Mouse (Mus musculus) frontal cortex, postnatal 25 days (tissue): ENCODE results near the gene Pam.
"Not testable (repeated sequence)": the region's sequence is repeated elsewhere in the genome, so short reads cannot be mapped to it uniquely, and the experiment has no call there.

Experiments used
- DNase-seq, 2 experiments: peaks; one replicate each; pipeline ENCODE4 v3.0.0; 2022; ENCODE audit warnings: low spot score in 2 of 2

Gene Pam

DNA sequence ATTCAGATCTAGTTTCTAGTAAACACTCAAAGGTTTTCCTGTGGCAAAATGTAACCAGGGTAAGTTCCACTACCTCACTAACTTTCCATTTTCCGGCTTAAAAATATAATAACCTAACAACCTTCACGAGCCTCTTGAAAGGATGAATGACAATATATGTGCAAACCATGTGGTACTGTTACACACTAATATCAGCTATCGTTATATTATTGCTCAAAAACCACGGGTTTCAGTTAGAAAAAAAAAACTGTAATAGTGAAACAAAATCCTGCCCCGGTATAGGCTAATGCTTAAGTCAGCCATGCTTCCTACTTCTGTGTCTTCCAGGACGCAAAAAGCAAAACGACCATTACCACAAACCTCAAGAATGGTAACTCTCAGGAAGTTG lies 326.5 kb downstream of the Pam start:
- DNase-seq: no peak

- no peak for DNase-seq
These were observed 327.4 kb downstream of the Pam start for GRCm38 (mm10) chr1:97768089-97768488.

DNA sequence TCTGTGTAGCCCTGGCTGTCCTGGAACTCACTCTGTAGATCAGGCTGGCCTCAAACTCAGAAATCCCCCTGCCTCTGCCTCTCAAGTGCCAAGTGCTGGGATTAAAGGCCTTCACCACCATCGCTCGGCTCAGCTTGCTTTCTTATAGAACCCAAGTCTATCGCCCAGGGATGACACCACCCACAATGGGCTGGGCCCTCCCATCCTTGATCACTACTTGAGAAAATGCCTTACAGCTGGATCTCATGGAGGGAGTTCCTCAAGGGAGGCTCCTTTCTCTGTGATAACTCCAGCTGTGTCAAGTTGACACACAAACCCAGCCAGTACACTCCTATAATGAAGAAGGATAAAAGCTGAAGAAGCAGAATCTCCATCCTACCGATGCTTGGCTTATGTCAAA lies 329.7 kb downstream of the Pam start:
- not testable (repeated sequence) for DNase-seq

DNA sequence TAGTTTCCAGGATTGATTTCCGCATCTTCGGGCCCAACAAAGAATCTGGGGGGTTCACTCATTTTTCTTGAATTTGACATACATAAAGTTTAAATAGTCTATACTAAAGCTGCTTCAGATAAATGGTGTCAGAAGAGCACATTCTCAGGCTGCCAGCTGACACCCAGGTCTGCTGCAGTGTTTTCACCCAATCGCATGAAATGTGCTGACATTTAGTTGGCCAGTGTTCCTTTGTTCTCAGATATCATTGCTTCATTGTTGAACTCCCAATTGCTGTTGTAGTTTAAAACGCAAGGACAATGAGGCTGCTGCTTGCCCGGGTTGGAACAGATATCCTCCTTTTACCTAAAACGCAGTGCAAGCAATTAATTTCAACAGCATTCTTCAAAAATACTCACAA lies 334.0 kb downstream of the Pam start:
- no peak for DNase-seq

- DNase-seq: no peak
These were observed 334.8 kb downstream of the Pam start for GRCm38 (mm10) chr1:97760598-97760997.

GRCm38 (mm10) chr1:97759841-97760240 lies 335.6 kb downstream of the Pam start:
- no peak for DNase-seq

DNA sequence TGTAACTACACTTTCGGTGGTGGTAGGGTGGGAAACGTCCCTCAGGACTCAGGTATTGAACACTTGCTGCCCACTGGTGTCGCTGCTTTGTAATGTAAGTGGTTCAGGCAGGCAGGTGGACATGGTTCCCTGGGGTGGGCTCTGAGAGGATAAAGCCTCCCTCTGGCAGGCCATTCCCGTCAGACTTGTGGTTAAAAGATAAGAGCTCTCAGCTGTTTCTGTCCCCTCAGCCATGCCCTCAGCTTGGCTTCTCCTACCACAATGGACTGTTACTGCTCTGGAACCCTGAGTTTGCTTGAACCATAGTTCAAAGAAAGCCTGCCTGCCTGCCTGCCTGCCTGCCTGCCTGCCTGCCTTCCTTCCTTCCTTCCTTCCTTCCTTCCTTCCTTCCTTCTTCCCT lies 341.1 kb downstream of the Pam start:
- no peak for DNase-seq

DNA sequence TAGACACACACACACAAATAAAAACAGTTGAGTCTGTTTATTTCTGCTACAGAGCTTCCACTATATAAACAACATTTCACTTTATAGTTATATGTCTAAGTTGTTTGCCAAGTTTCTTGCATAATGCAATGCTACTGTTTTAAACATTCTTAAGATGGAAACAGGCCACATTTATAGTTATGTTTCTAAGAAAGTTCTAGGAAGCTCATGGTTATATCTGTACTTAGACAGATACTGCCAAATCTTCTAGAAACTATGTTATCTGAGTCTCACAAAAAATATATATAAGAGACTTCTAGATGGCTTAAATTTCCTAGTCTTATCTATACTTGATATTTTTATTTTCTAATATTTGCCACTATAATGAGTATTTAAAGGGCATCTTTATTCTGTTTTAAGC lies 342.2 kb downstream of the Pam start:
- no peak for DNase-seq

DNA sequence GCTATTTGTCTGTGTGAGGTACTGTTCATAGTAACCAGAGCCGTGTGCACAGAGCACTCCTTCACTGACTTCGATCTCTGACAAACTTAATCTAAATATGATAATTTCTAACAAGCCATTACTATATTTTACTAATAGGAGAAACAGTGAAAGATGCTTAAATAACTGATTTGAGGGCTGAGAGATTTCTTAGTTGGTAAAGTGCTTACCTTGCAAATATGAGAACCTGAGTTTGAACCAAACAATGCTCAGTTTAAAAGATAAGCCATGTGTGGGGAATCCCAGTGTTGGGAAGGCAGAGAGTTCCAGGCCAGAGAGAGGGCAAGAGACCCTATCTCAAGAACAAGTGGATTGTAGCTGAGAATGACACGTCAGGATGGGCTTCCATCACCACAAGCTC lies 347.3 kb downstream of the Pam start:
- no peak for DNase-seq

DNA sequence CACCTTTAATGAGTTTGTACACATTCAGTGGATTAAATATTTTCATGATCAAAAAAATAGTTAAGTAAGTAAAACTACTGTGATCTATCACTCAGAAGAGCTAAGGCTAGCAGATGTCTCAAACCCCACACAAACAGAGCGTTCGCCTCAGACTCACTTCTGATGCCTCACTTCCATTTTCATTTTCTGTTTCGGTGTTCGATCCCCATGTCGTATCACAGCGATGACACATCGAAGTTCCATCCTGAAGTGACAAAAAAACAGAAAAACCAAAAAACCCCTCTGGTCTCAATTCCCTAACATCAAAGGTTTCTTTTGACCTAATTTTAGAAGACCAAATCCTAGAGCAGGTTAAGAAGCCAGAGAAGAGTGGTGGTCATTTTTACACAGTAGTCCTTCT lies 349.2 kb downstream of the Pam start:
- no peak for DNase-seq

DNA sequence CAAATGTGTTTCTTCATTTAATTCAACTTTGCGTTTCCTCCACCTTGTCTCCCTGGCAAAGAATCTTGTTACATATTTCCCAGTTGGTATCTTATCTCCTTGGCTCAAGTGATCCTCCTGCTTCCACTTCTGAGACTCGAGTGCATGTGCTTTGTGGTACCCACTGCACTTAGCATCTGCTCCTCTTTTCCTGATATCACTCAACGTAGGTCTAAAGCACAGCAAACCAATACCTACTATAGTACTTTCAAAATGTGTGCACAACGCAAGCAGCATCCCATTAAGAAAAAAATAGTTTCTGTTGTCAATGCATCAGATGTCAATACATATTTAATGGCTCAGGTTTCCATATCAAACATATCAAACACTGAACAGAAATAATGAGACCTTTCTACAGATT lies 349.7 kb downstream of the Pam start:
- DNase-seq: no peak
